Mouse (Mus musculus): ENCODE data around the gene A1bg. TPM values are rescaled to one million over a fixed set of nuclear protein-coding genes. Genes with fewer than 3 reads are reported as not detected.

The A1bg gene
- polyA plus RNA-seq, 1 experiment from 2014 or later, result not detected

GRCm38 (mm10) chr15:60888724-60889123 is 34.1 kb downstream of the A1bg start:
- Histone ChIP-seq H3K4me2 (ENCODE audit: low read length) (no peak overlapping the region), H3K4me1 (replicated peaks; ENCODE audit: control insufficient read depth, insufficient read depth, low read length) (no peaks in the 10 kb centered on the region), H3K4me3 (ENCODE audit: low read depth, low read length) (no peak overlapping the region), H3K9me3 (ENCODE audit: control insufficient read depth, low read length) (no peaks in the 10 kb centered on the region), H3K27me3 (replicated peaks; ENCODE audit: control insufficient read depth, insufficient read depth, low read length) (no peaks in the 10 kb centered on the region), H3K9ac (ENCODE audit: low read length) (no peak overlapping the region), H3K27ac (ENCODE audit: low read depth) (no peak overlapping the region), H3K36me3 (ENCODE audit: control insufficient read depth, insufficient read depth, low read length) (no peaks in the 10 kb centered on the region)
- WGBS, result 78% methylated on average over 2 of the region's 2 CpGs
- ATAC-seq (replicated peaks; ENCODE audit: low FRiP score, low TSS enrichment, low read depth) (peak; percentile 70; the same call in 1 of the 2 replicates), DNase-seq (ENCODE audit: low spot score) (no peak)

GRCm38 (mm10) chr15:60875721-60876120 is 47.1 kb downstream of the A1bg start:
- DNase-seq (ENCODE audit: low spot score) (no peak), ATAC-seq (replicated peaks; ENCODE audit: low FRiP score, low TSS enrichment, low read depth) (no peak)
- Histone ChIP-seq H3K4me1 (replicated peaks; ENCODE audit: control insufficient read depth, insufficient read depth, low read length) (no peaks in the 10 kb centered on the region), H3K4me3 (ENCODE audit: low read depth, low read length) (no peak overlapping the region), H3K4me2 (ENCODE audit: low read length) (no peak overlapping the region), H3K9ac (ENCODE audit: low read length) (no peak overlapping the region), H3K27ac (ENCODE audit: low read depth) (no peak overlapping the region), H3K9me3 (ENCODE audit: control insufficient read depth, low read length) (no peaks in the 10 kb centered on the region), H3K36me3 (ENCODE audit: control insufficient read depth, insufficient read depth, low read length) (no peaks in the 10 kb centered on the region), H3K27me3 (replicated peaks; ENCODE audit: control insufficient read depth, insufficient read depth, low read length) (no peaks in the 10 kb centered on the region)
- 78% methylated on average over 6 of the region's 6 CpGs for WGBS

GRCm38 (mm10) chr15:60862417-60862816 is 60.4 kb downstream of the A1bg start:
- no peak overlapping the region for H3K27ac ChIP-seq (ENCODE audit: low read depth)
- no peaks in the 10 kb centered on the region for H3K36me3 ChIP-seq (ENCODE audit: control insufficient read depth, insufficient read depth, low read length)
- no peak overlapping the region for H3K9ac ChIP-seq (ENCODE audit: low read length)
- H3K4me1 ChIP-seq (replicated peaks; ENCODE audit: control insufficient read depth, insufficient read depth, low read length), result no peaks in the 10 kb centered on the region
- no peak overlapping the region for H3K4me3 ChIP-seq (ENCODE audit: low read depth, low read length)
- 89% methylated on average over 3 of the region's 3 CpGs for WGBS
- H3K27me3 ChIP-seq (replicated peaks; ENCODE audit: control insufficient read depth, insufficient read depth, low read length), result no peaks in the 10 kb centered on the region
- no peaks in the 10 kb centered on the region for H3K9me3 ChIP-seq (ENCODE audit: control insufficient read depth, low read length)
- H3K4me2 ChIP-seq (ENCODE audit: low read length), result no peak overlapping the region
- DNase-seq (ENCODE audit: low spot score) (no peak), ATAC-seq (replicated peaks; ENCODE audit: low FRiP score, low TSS enrichment, low read depth) (no peak)

GRCm38 (mm10) chr15:60855112-60855511 is 67.7 kb downstream of the A1bg start:
- no peak for ATAC-seq (replicated peaks; ENCODE audit: low FRiP score, low TSS enrichment, low read depth)
- Histone ChIP-seq H3K36me3 (ENCODE audit: control insufficient read depth, insufficient read depth, low read length) (no peaks in the 10 kb centered on the region), H3K9ac (ENCODE audit: low read length) (no peak overlapping the region)

DNA sequence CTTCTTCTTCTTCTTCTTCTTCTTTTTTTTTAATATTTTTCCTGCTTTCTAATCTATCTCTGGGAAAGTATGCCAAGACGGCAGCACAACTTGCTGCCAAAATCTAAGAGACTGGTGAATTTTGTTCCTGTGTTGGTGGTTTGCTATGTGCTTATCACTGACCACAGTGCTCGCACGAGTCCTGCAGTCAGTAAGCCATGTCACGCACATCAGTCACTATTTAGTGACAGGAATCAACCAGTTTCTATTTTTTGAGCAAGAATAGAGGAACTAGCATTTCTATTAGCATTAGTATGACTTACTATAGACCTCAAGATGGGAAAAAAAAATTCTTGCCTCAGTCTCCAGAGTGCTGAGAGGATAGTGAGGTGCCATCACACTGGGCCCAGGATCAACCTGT is 68.7 kb downstream of the A1bg start:
- no peaks in the 10 kb centered on the region for H3K9me3 ChIP-seq (ENCODE audit: control insufficient read depth, low read length)
- no peaks in the 10 kb centered on the region for H3K27me3 ChIP-seq (replicated peaks; ENCODE audit: control insufficient read depth, insufficient read depth, low read length)
- no peak overlapping the region for H3K9ac ChIP-seq (ENCODE audit: low read length)
- DNase-seq (ENCODE audit: low spot score), result no peak
- H3K36me3 ChIP-seq (ENCODE audit: control insufficient read depth, insufficient read depth, low read length), result no peaks in the 10 kb centered on the region
- ATAC-seq (replicated peaks; ENCODE audit: low FRiP score, low TSS enrichment, low read depth), result no peak
- no peak overlapping the region for H3K4me3 ChIP-seq (ENCODE audit: low read depth, low read length)
- no peak overlapping the region for H3K27ac ChIP-seq (ENCODE audit: low read depth)
- 88% methylated on average over 4 of the region's 4 CpGs for WGBS
- peaks cover 7% of the 10 kb centered on the region; the same call in 1 of the 2 replicates for H3K4me1 ChIP-seq (replicated peaks; ENCODE audit: control insufficient read depth, insufficient read depth, low read length)
- no peak overlapping the region for H3K4me2 ChIP-seq (ENCODE audit: low read length)

More at GRCm38 (mm10) chr15:60855112-60855511, 67.7 kb downstream of the A1bg start:
- WGBS, result 81% methylated on average over 1 of the region's 1 CpGs
- Histone ChIP-seq H3K4me1 (replicated peaks; ENCODE audit: control insufficient read depth, insufficient read depth, low read length) (peaks cover 7% of the 10 kb centered on the region; the same call in 1 of the 2 replicates), H3K4me2 (ENCODE audit: low read length) (no peak overlapping the region), H3K27ac (ENCODE audit: low read depth) (no peak overlapping the region), H3K27me3 (replicated peaks; ENCODE audit: control insufficient read depth, insufficient read depth, low read length) (no peaks in the 10 kb centered on the region), H3K9me3 (ENCODE audit: control insufficient read depth, low read length) (no peaks in the 10 kb centered on the region), H3K4me3 (ENCODE audit: low read depth, low read length) (no peak overlapping the region)
- DNase-seq (ENCODE audit: low spot score), result no peak

GRCm38 (mm10) chr15:60853231-60853999 is 69.4 kb downstream of the A1bg start, which contains the start of gene Fam84b:
TSS of gene Fam84b (minus strand) at chr15:60853778.
- Histone ChIP-seq H3K4me1 (replicated peaks; ENCODE audit: control insufficient read depth, insufficient read depth, low read length) (peaks cover 7% of the 10 kb centered on the region), H3K27me3 (replicated peaks; ENCODE audit: control insufficient read depth, insufficient read depth, low read length) (no peaks in the 10 kb centered on the region), H3K4me2 (ENCODE audit: low read length) (no peak within 1 kb of the TSS; the same call in 1 of the 2 replicates), H3K27ac (ENCODE audit: low read depth) (peak within 1 kb of the TSS; percentile 18; the same call in 1 of the 2 replicates), H3K4me3 (ENCODE audit: low read depth, low read length) (no peak within 1 kb of the TSS), H3K9me3 (ENCODE audit: control insufficient read depth, low read length) (no peaks in the 10 kb centered on the region), H3K36me3 (ENCODE audit: control insufficient read depth, insufficient read depth, low read length) (no peaks in the 10 kb centered on the region), H3K9ac (ENCODE audit: low read length) (no peak within 1 kb of the TSS)
- WGBS, result 22% methylated on average over 17 of the region's 17 CpGs
- DNase-seq (ENCODE audit: low spot score) (no peak), ATAC-seq (replicated peaks; ENCODE audit: low FRiP score, low TSS enrichment, low read depth) (no peak; the same call in 1 of the 2 replicates)

GRCm38 (mm10) chr15:60848630-60849029 is 74.2 kb downstream of the A1bg start:
- H3K9ac ChIP-seq (ENCODE audit: low read length), result no peak overlapping the region

More at GRCm38 (mm10) chr15:60848630-60849029, 74.2 kb downstream of the A1bg start:
- 64% methylated on average over 3 of the region's 3 CpGs for WGBS
- no peak for DNase-seq (ENCODE audit: low spot score)
- Histone ChIP-seq H3K27me3 (replicated peaks; ENCODE audit: control insufficient read depth, insufficient read depth, low read length) (no peaks in the 10 kb centered on the region), H3K9me3 (ENCODE audit: control insufficient read depth, low read length) (no peaks in the 10 kb centered on the region), H3K4me3 (ENCODE audit: low read depth, low read length) (no peak overlapping the region), H3K27ac (ENCODE audit: low read depth) (no peak overlapping the region), H3K4me2 (ENCODE audit: low read length) (no peak overlapping the region), H3K4me1 (replicated peaks; ENCODE audit: control insufficient read depth, insufficient read depth, low read length) (peaks cover 5% of the 10 kb centered on the region), H3K36me3 (ENCODE audit: control insufficient read depth, insufficient read depth, low read length) (no peaks in the 10 kb centered on the region)
- no peak for ATAC-seq (replicated peaks; ENCODE audit: low FRiP score, low TSS enrichment, low read depth)

Measured in intestine, embryonic 14.5 days (tissue).